Comparison of ENCODE assay signal across 41 mouse cellular contexts in the genomic region with DNA sequence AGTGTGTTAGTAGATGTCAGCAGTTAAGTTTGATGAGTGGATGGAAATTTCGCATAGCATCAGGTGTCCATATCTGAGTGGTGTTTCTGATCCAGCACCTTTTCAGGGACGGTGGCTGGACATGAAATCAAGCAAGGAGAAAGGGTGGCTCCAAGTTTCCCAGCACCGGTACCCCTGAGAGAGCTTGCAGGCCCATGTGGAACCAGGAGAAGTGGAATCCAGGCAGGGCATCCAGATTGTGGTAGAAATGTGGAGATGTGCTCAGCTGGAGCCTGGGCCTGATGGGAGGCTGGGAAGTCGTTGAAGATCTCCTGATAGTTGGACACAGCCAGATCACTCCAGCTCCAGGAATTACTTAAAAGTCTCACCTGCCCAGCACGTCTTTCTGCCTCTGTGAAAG. TPM values are rescaled to one million over a fixed set of nuclear protein-coding genes. Genes with fewer than 3 reads are reported as not detected.
"Had no signal": no experiment of that assay in that cellular context is flagged by ENCODE, and none has a peak within 500 bp of the region (broad histone marks: within the 10 kb centered on the region; RNA-seq: fewer than 3 reads in every experiment).

No protein-coding gene starts in this region.

- DNase-seq: left cerebral cortex, postnatal 4 days; liver; liver, embryonic 13.5 days; liver, postnatal 0 days; lung, adult 2 months; lung, postnatal 10 days; lung, postnatal 14 days; lung, postnatal 36 days; lung, postnatal 4 days; midbrain, embryonic 14.5 days had no signal

- H3K27ac ChIP-seq: left cerebral cortex, adult 2 months; limb, embryonic 10.5 days; limb, embryonic 12.5 days; limb, embryonic 13.5 days; limb, embryonic 15.5 days; liver, embryonic 12.5 days; liver, embryonic 13.5 days; liver, embryonic 14.5 days; liver, embryonic 15.5 days; macrophage; midbrain, embryonic 10.5 days; midbrain, embryonic 12.5 days; midbrain, embryonic 13.5 days; midbrain, embryonic 15.5 days; neural tube, embryonic 12.5 days; neural tube, embryonic 13.5 days had no signal

- H3K36me3 ChIP-seq: limb, embryonic 10.5 days; limb, embryonic 12.5 days; limb, embryonic 13.5 days; limb, embryonic 15.5 days; liver, embryonic 12.5 days; liver, embryonic 13.5 days; liver, embryonic 15.5 days; midbrain, embryonic 10.5 days; midbrain, embryonic 12.5 days; midbrain, embryonic 13.5 days; midbrain, embryonic 15.5 days; neural tube, embryonic 12.5 days; neural tube, embryonic 13.5 days had no signal

- H3K9ac ChIP-seq: limb, embryonic 12.5 days; limb, embryonic 13.5 days; limb, embryonic 15.5 days; liver, embryonic 12.5 days; liver, embryonic 13.5 days; liver, embryonic 14.5 days; liver, embryonic 15.5 days; liver, postnatal 0 days; lung, embryonic 14.5 days; midbrain, embryonic 12.5 days; midbrain, embryonic 13.5 days; midbrain, embryonic 15.5 days; neural tube, embryonic 12.5 days; neural tube, embryonic 13.5 days had no signal

- ATAC-seq: liver, embryonic 12.5 days had no signal

- H3K9me3 ChIP-seq: limb, embryonic 10.5 days; limb, embryonic 15.5 days; liver, embryonic 12.5 days; liver, embryonic 13.5 days; liver, embryonic 15.5 days; midbrain, embryonic 13.5 days; midbrain, embryonic 15.5 days; neural tube, embryonic 12.5 days; neural tube, embryonic 13.5 days had no signal

- H3K4me3 ChIP-seq: left cerebral cortex, adult 2 months; limb, embryonic 10.5 days; limb, embryonic 12.5 days; limb, embryonic 13.5 days; limb, embryonic 15.5 days; liver, embryonic 12.5 days; liver, embryonic 13.5 days; liver, embryonic 15.5 days; megakaryocyte, embryonic 14.5 days; midbrain, embryonic 10.5 days; midbrain, embryonic 12.5 days; midbrain, embryonic 13.5 days; midbrain, embryonic 15.5 days; myocyte; neural tube, embryonic 12.5 days; neural tube, embryonic 13.5 days had no signal

- H3K27me3 ChIP-seq: limb, embryonic 12.5 days; limb, embryonic 13.5 days; limb, embryonic 15.5 days; liver, embryonic 12.5 days; liver, embryonic 13.5 days; liver, embryonic 15.5 days; megakaryocyte, embryonic 14.5 days; midbrain, embryonic 12.5 days; midbrain, embryonic 13.5 days; midbrain, embryonic 15.5 days; neural tube, embryonic 12.5 days; neural tube, embryonic 13.5 days had no signal

- H3K4me2 ChIP-seq: limb, embryonic 12.5 days; limb, embryonic 15.5 days; liver, embryonic 11.5 days; liver, embryonic 12.5 days; liver, embryonic 13.5 days; liver, embryonic 15.5 days; lung, embryonic 14.5 days; midbrain, embryonic 12.5 days; midbrain, embryonic 13.5 days; midbrain, embryonic 15.5 days; neural tube, embryonic 12.5 days; neural tube, embryonic 13.5 days had no signal

- H3K4me1 ChIP-seq: limb, embryonic 10.5 days; limb, embryonic 12.5 days; liver, embryonic 12.5 days; liver, embryonic 13.5 days; liver, embryonic 15.5 days; megakaryocyte, embryonic 14.5 days; midbrain, embryonic 10.5 days; midbrain, embryonic 13.5 days; midbrain, embryonic 15.5 days; neural tube, embryonic 12.5 days; neural tube, embryonic 13.5 days had no signal

RNA-seq across cellular contexts. Expression of a gene that starts 30.2 kb away (rescaled TPM):
- total RNA-seq: left cerebral cortex, adult 2 months; left cerebral cortex, postnatal 10 days; left cerebral cortex, postnatal 14 days; left cerebral cortex, postnatal 25 days; left cerebral cortex, postnatal 36 days; liver, adult 2 months; megakaryocyte progenitor cell, adult 5-6 weeks; megakaryocyte, adult 5-6 weeks; megakaryocyte-erythroid progenitor cell, adult 5-6 weeks; monocyte, adult 5-6 weeks had no signal
- polyA plus RNA-seq: limb, embryonic 10.5 days; limb, embryonic 11.5 days; limb, embryonic 12.5 days; limb, embryonic 13.5 days; limb, embryonic 15.5 days; liver, adult 2 months; liver, embryonic 11.5 days; liver, embryonic 12.5 days; liver, embryonic 14.5 days; liver, embryonic 15.5 days; liver, embryonic 16.5 days; liver, postnatal 0 days; lung, adult 2 months; lung, embryonic 14.5 days; lung, embryonic 16.5 days; macrophage; myocyte had no signal
